Mouse (Mus musculus) embryo, embryonic 10 days (tissue): ENCODE data around the gene Ppp2r3c.
A peak's percentile ranks its signal among the peaks of the same experiment; 100 is the strongest.
"Not testable (repeated sequence)": the region's sequence is repeated elsewhere in the genome, so short reads cannot be mapped to it uniquely, and the experiment has no call there.

Source experiments
- DNase-seq: peaks from one replicate; pipeline ENCODE4 v3.0.0-alpha.2; 2015; ENCODE audit warnings: low spot score

Gene Ppp2r3c

GRCm38 (mm10) chr12:55302485-55303441 is at the start of gene Ppp2r3c:
Gene Ppp2r3c, minus strand, starts transcription at chr12:55302998.
- peak; percentile 97 for DNase-seq

GRCm38 (mm10) chr12:55344583-55344982 is 41.8 kb upstream of the Ppp2r3c start:
- no peak for DNase-seq

DNA sequence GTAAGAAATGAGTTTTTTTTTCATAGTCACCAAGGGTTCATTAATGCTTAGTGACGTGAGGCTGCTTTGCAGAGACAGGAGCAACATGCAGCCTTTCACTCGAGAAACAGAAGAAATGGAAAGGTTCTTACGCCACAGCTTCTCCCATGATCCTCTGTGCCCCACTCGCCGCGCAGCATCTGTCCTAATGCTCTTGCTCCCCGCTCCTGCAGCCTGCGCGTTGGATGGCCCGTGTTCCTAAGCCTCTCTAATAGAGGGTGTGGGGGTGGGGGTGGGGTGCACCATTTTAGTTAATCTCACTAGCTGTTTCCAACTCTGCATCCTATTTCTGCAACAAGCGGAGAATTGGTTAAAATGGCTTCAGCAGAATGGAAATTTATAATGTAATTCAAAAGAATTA is 41.2 kb upstream of the Ppp2r3c start:
- DNase-seq, result no peak

DNA sequence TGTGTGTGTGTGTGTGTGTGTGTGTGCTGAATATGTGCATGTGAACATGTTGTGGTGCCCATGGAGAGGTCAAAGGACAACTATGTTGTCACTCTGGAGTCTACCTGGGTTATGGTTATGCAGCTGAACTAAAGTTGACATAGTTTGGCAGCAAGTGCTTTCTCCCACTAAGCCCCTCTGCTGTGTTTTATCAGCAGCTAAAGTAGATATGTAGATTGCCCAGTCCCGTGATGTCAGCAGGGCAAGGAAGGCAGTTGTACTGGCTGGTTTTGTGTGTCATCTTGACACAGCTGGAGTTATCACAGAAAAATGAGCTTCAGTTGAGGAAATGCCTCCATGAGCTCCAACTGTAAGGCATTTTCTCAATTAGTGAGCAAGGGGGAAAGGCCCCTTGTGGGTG is 40.2 kb upstream of the Ppp2r3c start:
- DNase-seq, result not testable (repeated sequence)

DNA sequence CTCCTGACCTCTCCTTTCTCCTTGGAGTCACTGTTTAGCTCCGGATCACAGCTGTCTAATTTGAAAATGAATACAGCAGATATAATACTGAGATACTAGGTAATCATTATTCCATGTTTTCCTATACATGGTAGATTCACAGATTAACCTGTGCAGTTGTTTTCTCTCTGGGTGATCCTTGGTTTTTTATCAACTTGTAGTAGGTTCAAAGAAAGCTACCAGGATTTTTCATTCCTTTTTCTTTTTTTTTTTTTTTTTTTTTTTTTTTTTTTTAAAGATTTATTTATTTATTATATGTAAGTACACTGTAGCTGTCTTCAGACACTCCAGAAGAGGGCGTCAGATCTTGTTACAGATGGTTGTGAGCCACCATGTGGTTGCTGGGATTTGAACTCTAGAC is 35.7 kb upstream of the Ppp2r3c start:
- not testable (repeated sequence) for DNase-seq

- no peak for DNase-seq
Measured at GRCm38 (mm10) chr12:55333662-55334061, 30.9 kb upstream of the Ppp2r3c start.

DNA sequence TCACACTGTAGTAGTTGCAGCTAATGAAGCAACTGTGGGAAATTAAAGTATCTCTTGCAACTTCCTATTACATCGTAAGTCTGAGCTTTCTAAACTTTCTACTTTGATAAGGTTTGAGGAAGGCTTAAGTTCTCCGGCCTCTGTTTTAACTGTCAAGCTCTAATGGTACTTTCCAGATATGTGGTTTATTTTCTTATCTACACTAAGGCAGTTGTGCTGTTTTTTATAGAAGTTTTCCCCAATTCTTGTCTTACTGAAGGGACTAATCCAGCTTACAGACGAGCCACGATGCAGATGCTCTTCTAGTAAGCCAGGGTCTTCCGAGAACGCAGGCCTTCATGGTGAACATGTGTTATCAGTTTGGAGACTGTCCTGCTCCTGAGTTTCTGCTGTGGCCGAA is 26.6 kb upstream of the Ppp2r3c start:
- no peak for DNase-seq

DNA sequence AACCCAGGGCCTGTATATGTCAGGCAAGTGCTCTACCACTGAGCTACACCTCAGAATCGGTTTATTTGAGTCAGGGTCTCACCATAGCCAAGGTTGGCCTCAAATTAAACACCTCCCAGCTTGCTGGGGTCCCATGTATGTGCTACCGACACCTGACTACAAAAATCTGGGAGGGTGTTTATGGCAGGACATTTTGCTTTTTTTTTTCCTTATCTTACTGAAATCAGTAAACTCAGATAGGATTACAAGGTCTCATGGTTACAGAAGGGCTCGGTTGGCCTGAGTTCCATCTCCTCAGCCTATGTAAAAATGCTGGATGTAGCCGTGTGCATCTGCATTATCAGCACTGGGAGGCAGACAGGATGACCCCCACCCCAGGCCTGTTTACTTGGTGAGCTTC is 26.0 kb upstream of the Ppp2r3c start:
- no peak for DNase-seq

GRCm38 (mm10) chr12:55325702-55326101 is 22.9 kb upstream of the Ppp2r3c start:
- no peak for DNase-seq

DNA sequence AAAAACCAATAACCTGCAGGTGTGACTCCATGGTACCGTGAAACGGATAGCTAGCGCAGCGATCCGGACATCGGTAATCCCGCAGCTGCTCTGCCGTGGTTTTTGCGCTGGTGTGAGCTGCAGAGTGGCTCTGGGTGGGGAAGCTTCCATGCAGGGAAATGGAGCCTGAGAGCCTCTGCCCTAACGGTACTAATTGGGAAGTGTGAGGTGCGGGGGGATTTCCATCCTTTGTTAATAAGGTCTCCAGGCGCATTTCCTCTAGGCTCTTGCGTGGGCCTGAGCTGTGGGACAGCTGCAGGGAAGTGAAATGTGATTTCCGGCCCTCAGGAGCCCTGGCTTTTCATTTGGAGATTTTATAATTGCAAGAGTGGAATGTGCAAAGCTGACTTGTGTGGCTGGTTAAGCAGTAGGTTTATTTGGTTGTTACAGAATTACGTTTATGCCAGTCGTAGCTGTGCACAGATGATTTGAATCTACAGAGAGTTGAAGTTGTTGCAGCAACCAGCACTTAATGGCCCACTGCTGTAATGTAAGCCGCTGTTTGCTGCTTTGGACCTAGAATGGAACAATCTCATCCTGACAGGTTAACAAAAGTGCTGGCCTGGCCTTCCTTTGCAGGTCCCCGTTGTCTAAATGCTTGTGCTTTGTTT is 19.0 kb upstream of the Ppp2r3c start:
- no peak for DNase-seq

DNA sequence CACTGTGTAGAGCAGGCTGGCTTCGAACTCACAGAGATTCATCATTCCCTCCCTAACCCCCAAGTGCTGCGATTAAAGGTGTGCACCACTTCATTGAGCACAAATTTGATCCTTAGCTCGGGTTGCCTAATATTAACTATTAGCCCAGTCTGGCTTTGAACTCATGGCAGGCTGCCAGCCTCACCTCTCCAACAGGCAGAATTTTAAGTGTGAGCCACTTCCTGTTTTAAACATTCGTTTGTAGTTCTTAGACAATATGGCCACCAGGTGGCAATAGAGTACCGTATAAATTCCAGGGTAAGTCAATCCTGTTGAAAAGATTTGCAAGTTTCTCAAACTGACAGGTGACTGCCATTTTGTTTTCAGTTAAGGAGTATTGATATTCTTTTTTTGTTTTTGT is 12.4 kb upstream of the Ppp2r3c start:
- peak; percentile 80 for DNase-seq

DNA sequence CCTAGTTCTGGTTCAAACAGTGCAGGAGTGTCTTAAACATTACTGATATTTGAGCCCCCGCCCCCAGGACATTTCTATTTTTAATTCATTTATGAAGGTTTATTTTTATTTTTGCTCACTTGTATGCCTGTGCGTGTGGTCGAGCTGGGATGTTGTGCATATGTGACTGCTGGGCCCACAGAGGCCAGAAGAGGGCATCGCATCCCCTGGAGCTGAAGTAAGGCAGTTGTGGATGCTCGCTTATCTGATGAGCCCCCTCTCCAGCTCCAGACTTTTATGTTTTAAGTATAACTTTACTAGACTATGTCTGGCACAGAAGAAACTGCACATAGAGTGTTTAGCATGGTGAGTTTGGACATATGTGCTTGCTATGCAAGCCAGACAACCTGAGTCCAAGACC is 11.1 kb upstream of the Ppp2r3c start:
- DNase-seq, result no peak

DNA sequence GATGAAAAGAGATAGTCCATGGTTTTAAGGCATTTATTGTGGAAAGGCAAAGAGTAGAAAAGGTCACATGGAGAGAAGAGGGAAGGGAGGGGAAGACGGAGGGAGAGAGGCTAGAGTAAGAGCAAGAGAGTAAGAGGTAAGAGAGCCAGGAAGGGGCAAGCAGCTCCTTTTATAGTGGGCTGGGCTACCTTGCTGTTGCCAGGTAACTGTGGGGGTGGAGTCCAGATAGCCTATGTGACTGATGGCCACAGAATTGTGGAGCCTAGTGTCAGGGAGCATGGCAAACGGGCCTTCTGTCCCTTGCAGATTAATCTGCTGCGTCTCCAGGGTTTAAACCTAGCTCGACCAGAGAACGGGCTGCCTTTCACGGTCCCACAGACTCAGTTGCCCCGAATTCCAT is 9.0 kb upstream of the Ppp2r3c start:
- DNase-seq, result no peak

DNA sequence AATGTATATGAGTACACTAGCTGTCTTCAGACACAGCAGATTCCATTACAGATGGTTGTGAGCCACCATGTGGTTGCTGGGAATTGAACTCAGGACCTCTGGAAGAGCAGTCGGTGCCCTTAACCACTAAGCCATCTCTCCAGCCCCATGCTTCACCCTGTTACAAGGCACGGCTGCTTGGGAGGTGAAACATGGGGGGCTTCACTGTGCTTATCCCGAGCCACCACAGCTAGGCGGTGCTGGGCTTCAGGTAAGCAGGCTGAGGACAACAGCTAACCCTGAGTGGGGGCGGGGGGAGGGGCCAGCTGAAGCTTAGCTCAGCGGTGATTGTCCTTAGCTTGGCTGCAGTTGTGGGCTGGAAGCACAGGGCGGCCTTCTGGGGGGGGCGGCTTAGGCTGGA is 6.7 kb upstream of the Ppp2r3c start:
- DNase-seq, result no peak

GRCm38 (mm10) chr12:55308731-55309130 is 5.9 kb upstream of the Ppp2r3c start:
- no peak for DNase-seq

- DNase-seq, result no peak
Measured at GRCm38 (mm10) chr12:55307566-55307965, 4.8 kb upstream of the Ppp2r3c start.

GRCm38 (mm10) chr12:55306371-55306770 is 3.6 kb upstream of the Ppp2r3c start:
- DNase-seq, result no peak

DNA sequence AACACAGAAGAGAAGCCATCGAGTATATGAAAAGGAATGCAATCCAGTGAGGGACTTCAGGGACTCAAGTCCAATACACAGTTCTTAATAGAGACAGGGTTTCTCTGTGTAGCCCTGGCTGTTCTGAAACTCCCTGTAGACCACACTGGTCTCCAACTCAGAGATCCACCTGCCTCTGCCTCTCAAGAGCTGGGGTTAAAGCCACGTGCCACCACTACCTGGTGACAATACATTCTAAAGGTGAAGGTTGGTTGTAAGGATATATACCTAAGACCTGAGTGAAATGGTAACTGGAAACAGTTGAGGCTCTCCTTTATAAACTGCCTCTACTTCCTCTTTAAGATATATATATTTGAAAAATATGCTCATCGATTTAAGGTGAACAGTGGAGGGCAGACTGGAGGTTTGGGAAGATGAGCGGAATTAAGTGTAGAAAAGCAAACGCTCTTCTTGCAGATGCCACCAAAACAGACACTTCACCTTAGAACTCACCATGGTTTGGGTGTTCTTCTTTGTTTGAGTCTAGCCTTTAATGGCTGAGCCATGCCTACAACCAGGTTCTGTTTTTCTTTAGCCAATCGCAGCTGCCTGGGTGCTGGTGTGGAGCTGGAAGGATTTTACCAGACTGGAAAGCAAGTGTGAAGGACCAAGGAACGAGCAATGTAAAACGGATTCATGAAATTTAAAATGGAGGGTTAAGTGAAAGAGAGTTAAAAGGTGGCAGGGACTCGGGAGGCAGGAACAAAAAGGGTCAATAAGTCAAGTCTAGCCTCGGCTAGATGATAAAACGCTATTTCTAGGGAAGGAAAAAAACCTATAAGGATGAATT is 1.1 kb downstream of the Ppp2r3c start:
- DNase-seq, result no peak

DNA sequence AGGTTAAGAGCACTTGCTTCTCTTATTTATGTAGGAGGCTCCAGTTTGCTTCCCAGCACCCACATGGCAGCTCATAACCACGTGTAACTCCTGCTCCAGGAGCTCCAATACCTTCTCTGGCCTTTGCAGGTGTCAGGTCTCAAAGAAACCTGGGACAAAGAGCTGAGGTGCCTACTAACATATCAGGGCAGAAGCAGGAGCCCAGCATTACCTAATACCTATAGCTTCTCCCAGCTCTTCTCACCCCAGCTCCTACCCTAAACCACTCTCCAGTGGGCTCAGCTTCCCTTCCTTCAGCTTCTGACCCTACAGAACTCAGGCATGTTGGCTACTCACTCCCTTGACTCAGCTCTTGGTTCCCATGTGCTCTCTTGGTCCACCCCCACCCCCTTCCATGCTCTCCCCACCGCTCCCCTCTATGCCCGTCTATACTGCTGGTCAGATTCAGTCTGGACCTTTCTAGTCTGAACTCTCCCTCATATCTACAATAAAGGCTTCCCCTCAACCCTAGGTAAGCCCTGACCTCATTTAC is 1.9 kb downstream of the Ppp2r3c start:
- DNase-seq, result no peak

GRCm38 (mm10) chr12:55299336-55299735 is 3.5 kb downstream of the Ppp2r3c start, which contains the start of gene 1110008L16Rik:
Gene 1110008L16Rik, plus strand, starts transcription at chr12:55299577.
- DNase-seq, result no peak

DNA sequence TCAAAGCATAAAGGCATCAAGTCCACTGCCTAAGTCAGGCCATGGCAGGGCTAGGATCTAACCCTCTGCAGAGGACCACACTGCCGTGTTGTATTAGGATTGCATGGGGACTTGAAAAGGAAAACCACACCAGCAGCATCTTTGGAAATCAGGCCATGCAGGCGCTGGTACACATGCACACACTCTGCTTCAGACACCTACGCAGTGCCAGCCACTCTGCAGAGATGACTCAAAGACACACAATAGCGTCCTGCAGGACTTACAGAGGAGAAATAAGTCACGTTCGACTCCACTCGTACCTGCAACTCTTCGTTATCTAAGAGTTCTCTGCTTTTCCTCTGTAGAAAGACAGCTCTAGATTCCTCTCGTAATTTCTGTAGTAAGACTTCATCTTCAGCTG is 4.7 kb downstream of the Ppp2r3c start:
- DNase-seq, result no peak

DNA sequence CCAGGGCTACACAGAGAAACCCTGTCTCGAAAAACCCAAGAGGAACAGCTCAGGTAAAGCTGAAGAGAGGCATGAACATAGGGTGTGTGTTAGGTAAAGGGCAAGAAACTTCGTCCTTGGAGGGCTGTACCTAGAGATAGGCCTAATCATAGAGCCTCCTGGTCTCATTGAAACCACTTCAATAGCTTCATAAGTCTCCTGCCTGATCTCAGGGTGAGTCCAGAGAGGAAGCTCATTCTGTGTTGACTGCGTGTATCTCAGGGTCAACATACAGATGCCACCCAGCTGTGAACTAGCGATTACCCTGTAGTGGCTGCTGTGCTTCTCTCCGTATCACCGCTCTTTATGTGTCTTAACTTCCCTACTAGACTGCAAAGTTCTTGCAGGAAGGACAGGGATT is 25.2 kb downstream of the Ppp2r3c start:
- not testable (repeated sequence) for DNase-seq
